Mouse (Mus musculus): ENCODE results near the gene Auts2.

DNA sequence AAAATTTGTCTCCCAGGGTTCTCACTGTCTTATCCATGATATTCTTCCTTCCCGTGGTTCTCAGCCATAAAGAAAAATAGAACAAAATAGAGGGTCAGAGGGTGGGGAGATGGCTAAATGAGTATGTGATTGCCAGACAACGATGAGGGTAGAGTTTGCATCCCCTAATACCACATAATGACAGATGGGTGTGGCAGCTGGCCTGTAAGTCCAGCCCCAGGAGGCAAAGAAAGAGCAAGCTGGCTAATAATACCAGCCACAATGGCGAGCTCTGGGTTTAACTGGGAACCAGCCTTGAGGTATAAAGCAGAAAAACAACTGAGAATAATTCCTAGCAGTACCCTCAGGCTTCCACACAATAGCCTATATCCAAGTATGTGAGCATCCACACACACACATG lies 1029.4 kb downstream of the Auts2 start:
- TF ChIP-seq CTCF (IDR thresholded peaks at IDR 0.05; ENCODE audit: low read depth, low read length) = no peak
- TF ChIP-seq POLR2A (IDR thresholded peaks at IDR 0.05; ENCODE audit: borderline replicate concordance, low read depth, low read length) = no peak

Measured in bone marrow macrophage, adult 2 months (primary cell).